Mouse (Mus musculus) liver, embryonic 13.5 days (tissue): ENCODE measurements around the gene Zfand3. TPM values are rescaled to one million over a fixed set of nuclear protein-coding genes. Genes with fewer than 3 reads are reported as not detected.

Source experiments
- ATAC-seq: fragments of 200-750 bp; cut with Nextera tagmentation; 2 replicates; pipeline ENCODE4 v1.8.0; 2017; ENCODE audit warnings: low read depth, mild to moderate bottlenecking, moderate number of reproducible peaks, moderate library complexity
- DNase-seq: peaks from one replicate; pipeline ENCODE4 v3.0.0; 2022
- H3K27ac ChIP-seq: fragments of 300-500 bp; sonication (generic); 2 replicates; pipeline ENCODE4 v1.5.1; 2015; ENCODE audit warnings: moderate library complexity, mild to moderate bottlenecking, inconsistent platforms
- H3K27me3 ChIP-seq: fragments of 300-500 bp; sonication (generic); 2 replicates; pipeline ENCODE4 v1.6.1; 2015; ENCODE audit warnings: mild to moderate bottlenecking, inconsistent platforms
- H3K36me3 ChIP-seq: fragments of 300-500 bp; sonication (generic); 2 replicates; pipeline ENCODE4 v1.6.1; 2015; ENCODE audit warnings: mild to moderate bottlenecking, inconsistent platforms
- H3K4me1 ChIP-seq: fragments of 300-500 bp; sonication (generic); replicated peaks from 2 replicates; pipeline ENCODE4 v1.6.1; 2015; ENCODE audit warnings: inconsistent platforms
- H3K4me2 ChIP-seq: fragments of 300-500 bp; sonication (generic); 2 replicates; pipeline ENCODE4 v1.6.1; 2015; ENCODE audit warnings: inconsistent platforms, mild to moderate bottlenecking, moderate library complexity
- H3K4me3 ChIP-seq: fragments of 300-500 bp; sonication (generic); replicated peaks from 2 replicates; pipeline ENCODE4 v1.5.1; 2015; ENCODE audit warnings: mild to moderate bottlenecking, inconsistent platforms
- H3K9ac ChIP-seq: fragments of 300-500 bp; sonication (generic); 2 replicates; pipeline ENCODE4 v1.6.1; 2015; ENCODE audit warnings: mild to moderate bottlenecking, inconsistent platforms
- H3K9me3 ChIP-seq: fragments of 300-500 bp; sonication (generic); replicated peaks from 2 replicates; pipeline ENCODE4 v1.6.1; 2016; ENCODE audit warnings: inconsistent platforms
- WGBS: fragments of 180-500 bp; shearing (Covaris S2); methylation state at CpG from one replicate; pipeline ENCODE4 v1.1.7; 2015; ENCODE audit not compliant: insufficient replicate concordance; 5-methylcytosine and 5-hydroxymethylcytosine counted together
- polyA plus RNA-seq: library from polyadenylated mRNA; unstranded; fragments of >200 nt; fragmentation: Nextera tagmentation; extraction: Ambion mirVana; gene quantifications from 2 replicates; pipeline ENCODE4 v1.2.1, GENCODE M21; 2015

Gene Zfand3
- polyA plus RNA-seq, 1 experiment from 2014 or later: 13.7 TPM

DNA sequence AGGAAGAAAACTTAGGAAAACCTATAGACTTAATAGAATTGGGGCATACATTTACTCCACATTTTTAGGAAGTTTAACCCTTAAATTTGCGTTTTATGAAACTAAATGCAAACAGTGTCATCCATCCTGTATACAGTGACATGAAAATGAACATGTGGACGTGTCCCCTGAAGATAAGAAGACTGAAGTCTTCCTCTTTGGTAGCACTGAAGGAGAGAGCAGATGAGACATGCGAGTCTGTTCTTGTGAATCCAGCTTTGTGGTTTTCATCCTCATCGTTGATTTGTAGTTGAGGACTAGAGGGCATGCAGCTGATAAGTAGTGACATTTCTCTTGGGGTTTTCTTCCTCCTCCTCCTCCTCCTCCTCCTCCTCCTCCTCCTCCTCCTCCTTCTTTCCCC, 177.0 kb downstream of the Zfand3 start:
- no peak overlapping the region for H3K27ac ChIP-seq
- H3K4me3 ChIP-seq: no peak overlapping the region
- H3K4me2 ChIP-seq: no peak overlapping the region
- H3K4me1 ChIP-seq: peaks cover 3% of the 10 kb centered on the region; the same call in 1 of the 2 replicates
- no peaks in the 10 kb centered on the region for H3K9me3 ChIP-seq
- ATAC-seq (no peak), DNase-seq (no peak)
- no peak overlapping the region for H3K9ac ChIP-seq
- peaks cover 15% of the 10 kb centered on the region for H3K36me3 ChIP-seq
- no peaks in the 10 kb centered on the region for H3K27me3 ChIP-seq
- WGBS: 18% methylated on average over 4 of the region's 4 CpGs

DNA sequence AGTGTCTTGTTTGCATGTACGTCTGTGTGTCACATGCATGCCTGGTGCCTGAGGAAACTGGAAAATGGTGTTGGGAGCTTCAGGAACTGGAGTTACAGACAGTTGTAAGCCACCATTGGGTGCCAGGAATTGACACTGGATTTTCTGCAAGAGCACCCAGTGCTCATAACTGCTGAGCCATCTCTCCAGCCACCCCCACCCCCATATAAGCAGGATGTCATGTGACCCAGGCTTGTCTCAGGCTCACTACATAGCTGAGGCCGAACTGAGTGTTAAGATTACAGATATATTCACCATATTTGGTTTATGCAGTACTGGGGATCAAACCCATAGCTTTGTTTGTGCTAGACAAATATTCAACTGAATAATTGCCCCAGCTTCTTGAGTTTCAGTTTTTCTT, 177.5 kb downstream of the Zfand3 start:
- Histone ChIP-seq H3K4me3 (no peak overlapping the region), H3K4me1 (peaks cover 3% of the 10 kb centered on the region), H3K27ac (no peak overlapping the region), H3K9me3 (no peaks in the 10 kb centered on the region), H3K36me3 (peaks cover 15% of the 10 kb centered on the region), H3K9ac (no peak overlapping the region), H3K4me2 (no peak overlapping the region), H3K27me3 (no peaks in the 10 kb centered on the region)
- ATAC-seq (no peak), DNase-seq (no peak)
- 35% methylated on average over 2 of the region's 2 CpGs for WGBS

DNA sequence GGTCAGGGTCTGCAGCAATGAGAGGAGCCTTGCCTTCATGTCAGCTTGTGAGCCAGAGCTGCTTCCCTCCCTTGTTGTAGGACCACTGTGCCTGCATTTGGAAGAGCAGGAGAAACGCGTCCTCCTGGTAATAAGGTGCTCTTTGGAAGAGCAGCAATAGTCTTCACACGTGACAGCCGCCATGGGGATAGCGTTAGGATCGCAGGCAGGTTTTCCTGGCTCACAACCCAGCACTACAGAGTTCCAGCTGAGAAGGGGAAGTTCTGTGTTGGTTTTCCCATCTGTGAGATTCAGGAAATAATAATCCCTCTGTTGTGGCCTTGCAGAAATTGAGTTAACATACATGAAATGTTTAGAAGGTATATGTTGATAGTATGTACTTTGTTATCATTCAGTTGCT, 179.0 kb downstream of the Zfand3 start:
- WGBS: 79% methylated on average over 6 of the region's 6 CpGs
- DNase-seq: no peak
- no peak for ATAC-seq

DNA sequence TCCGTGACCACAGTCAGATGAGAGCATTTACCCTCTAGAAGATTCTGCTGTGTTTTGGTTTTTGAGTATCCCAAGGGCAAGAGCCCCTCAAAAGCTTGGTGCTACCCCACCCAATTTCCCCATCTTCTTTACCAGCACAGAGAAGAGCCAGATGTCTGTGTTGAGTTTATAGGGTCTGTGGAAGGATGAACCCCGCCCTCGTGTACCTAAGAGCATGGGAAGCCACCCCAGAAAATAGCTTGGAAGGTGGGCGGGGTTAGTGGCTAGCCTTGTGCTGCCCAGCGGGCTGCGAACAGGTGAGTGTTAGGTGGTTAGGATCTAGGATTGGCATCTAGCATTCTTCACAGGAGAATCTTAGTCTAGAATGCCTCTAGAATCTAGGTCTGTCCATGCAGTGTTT, 182.6 kb downstream of the Zfand3 start:
- Histone ChIP-seq H3K9me3 (no peaks in the 10 kb centered on the region), H3K27ac (no peak overlapping the region), H3K4me2 (no peak overlapping the region), H3K4me3 (no peak overlapping the region), H3K36me3 (peaks cover 3% of the 10 kb centered on the region; the same call in 1 of the 2 replicates), H3K27me3 (no peaks in the 10 kb centered on the region), H3K9ac (no peak overlapping the region), H3K4me1 (peaks cover 10% of the 10 kb centered on the region)
- WGBS: 86% methylated on average over 6 of the region's 6 CpGs
- ATAC-seq (no peak), DNase-seq (no peak)

More for the DNA sequence above, 179.0 kb downstream of the Zfand3 start:
- H3K4me3 ChIP-seq: no peak overlapping the region
- no peak overlapping the region for H3K27ac ChIP-seq
- H3K27me3 ChIP-seq: no peaks in the 10 kb centered on the region
- H3K9ac ChIP-seq: no peak overlapping the region
- H3K4me1 ChIP-seq: peaks cover 13% of the 10 kb centered on the region
- H3K36me3 ChIP-seq: peaks cover 3% of the 10 kb centered on the region; the same call in 1 of the 2 replicates
- H3K9me3 ChIP-seq: no peaks in the 10 kb centered on the region
- no peak overlapping the region for H3K4me2 ChIP-seq

DNA sequence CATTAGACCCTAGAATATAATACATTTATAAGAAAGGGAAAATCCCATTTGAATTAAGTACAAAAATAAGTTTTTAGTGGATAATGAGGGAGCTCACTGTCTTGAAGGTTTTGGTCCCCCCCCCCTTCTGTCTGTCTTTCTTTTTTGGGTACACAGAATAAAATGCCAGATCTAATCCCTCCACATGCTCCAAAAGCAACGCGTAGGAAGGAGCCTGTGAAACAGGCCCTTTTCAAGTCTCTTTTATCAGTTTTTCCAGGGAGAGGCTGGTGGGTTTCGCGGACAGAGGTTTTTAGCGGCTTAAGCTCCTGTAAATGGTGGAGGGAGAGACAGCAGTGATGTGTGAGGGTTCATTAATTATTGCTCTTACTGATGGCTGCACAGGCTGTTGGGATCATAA, 183.0 kb downstream of the Zfand3 start:
- no peak overlapping the region for H3K4me3 ChIP-seq
- no peak for DNase-seq
- no peaks in the 10 kb centered on the region for H3K9me3 ChIP-seq
- no peaks in the 10 kb centered on the region for H3K27me3 ChIP-seq
- WGBS: 72% methylated on average over 5 of the region's 5 CpGs
- peaks cover 8% of the 10 kb centered on the region for H3K36me3 ChIP-seq
- no peak overlapping the region for H3K9ac ChIP-seq
- H3K4me2 ChIP-seq: no peak overlapping the region
- H3K27ac ChIP-seq: no peak overlapping the region
- peaks cover 10% of the 10 kb centered on the region for H3K4me1 ChIP-seq
- no peak for ATAC-seq

DNA sequence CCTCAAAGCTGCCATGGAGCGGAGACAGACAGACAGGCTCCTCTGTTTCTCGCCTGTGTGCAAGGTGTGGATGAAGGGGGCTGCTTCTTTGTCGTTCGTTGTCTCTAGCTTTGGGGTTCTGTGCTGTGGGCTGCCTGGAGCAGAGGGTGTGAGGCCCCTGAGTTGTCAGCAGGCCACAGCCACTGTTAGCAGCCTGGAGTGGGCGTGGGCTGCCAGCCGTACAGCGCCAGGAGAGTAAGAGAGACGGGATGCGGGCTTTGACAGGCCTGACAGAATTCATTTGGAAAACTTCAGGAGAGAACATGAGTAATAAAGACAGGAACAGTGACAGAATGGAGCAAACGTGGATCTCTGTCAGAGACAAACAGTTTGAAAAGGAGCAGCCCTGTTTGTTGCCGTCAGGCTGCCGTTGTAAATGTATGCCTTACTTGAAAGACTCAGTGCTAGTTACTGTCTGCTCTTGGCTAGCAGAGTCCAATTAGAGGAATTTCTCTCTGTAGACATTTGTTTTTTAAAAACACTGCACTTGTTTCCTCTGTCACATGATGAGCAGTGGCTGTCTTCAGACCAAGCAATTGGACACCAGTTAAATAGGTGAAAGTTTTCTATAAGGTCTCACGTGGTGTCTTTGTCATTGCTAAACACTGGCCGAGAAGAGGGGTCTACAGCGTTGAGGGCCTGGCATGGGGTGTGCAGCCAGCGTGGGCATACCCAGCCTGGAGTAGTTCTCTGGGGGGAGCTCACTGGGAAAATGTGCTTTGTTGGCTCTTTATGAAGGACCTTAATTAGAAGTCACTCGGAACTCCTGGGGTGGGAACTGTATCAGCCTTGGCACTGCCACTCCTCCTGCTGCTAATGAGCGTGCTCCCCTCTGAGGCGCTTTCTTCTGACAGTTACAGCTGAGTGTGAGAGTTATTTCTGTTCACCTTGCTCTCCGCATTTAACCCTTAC, 183.8 kb downstream of the Zfand3 start:
- Histone ChIP-seq H3K9me3 (no peaks in the 10 kb centered on the region), H3K4me3 (no peak overlapping the region), H3K36me3 (peaks cover 15% of the 10 kb centered on the region), H3K27me3 (no peaks in the 10 kb centered on the region), H3K4me1 (peaks cover 10% of the 10 kb centered on the region), H3K9ac (no peak overlapping the region), H3K27ac (no peak overlapping the region), H3K4me2 (no peak overlapping the region)
- no peak for ATAC-seq
- 65% methylated on average over 20 of the region's 20 CpGs for WGBS
- DNase-seq: no peak

DNA sequence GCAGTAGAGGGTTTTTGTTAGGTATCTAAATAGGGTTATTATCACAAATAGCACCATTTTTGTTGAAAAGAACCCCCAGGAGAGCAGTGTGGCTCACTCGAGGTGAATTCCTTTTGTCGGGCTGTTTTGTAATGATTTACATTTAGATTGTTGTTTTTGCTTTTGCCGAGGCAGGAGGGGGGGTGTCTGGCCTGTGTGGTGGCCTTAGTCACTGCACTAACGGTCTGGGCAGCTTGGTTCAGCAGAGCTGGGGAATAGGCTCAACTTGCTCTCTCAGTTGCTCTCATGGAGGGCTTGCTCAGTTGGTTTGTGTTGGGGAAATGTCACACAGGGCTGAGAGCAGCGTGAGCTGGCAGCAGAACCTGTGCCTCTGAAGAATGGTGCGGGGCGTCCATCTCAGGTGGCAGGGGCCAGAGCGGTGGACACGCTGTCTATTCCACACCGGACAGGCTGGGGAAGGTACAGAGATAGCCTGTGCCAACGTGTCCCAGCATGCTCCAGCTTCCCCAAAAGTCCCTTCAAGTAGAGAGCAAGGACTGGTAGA, 186.6 kb downstream of the Zfand3 start:
- Histone ChIP-seq H3K4me1 (peaks cover 15% of the 10 kb centered on the region), H3K9ac (no peak overlapping the region), H3K36me3 (peaks cover 22% of the 10 kb centered on the region), H3K4me3 (no peak overlapping the region), H3K4me2 (no peak overlapping the region), H3K27ac (no peak overlapping the region), H3K9me3 (no peaks in the 10 kb centered on the region), H3K27me3 (no peaks in the 10 kb centered on the region)
- no peak for ATAC-seq
- WGBS: 76% methylated on average over 11 of the region's 11 CpGs
- DNase-seq: no peak

DNA sequence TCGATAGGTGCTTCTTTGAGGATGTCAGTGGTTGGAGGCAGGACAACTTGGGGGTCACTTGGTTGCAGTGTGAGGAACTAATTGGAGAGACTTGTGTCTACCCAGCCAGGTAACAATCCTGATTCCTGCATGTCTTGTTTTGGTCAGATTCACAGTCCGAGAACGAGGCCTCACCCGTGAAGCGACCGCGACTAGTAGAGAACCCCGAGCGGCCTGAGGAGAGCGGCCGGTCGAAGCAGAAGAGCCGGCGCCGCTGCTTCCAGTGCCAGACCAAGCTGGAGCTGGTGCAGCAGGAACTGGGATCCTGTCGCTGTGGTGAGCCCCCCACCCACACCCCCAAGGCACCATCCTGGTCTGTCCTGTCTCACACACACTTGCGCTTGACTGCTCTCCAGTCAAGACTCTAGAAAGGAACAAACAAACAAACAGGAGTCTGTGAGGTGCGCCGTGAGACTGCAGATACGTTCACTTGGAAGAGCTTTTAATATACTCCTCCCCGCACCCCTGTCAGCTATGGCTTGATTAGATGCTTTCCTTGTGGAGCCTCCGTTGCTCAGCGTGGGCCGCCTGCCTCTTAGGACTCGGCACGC, 188.0 kb downstream of the Zfand3 start:
- DNase-seq: no peak
- Histone ChIP-seq H3K9ac (no peak overlapping the region), H3K9me3 (no peaks in the 10 kb centered on the region), H3K4me2 (no peak overlapping the region), H3K4me1 (peaks cover 21% of the 10 kb centered on the region), H3K27me3 (no peaks in the 10 kb centered on the region), H3K4me3 (no peak overlapping the region), H3K36me3 (peaks cover 22% of the 10 kb centered on the region), H3K27ac (no peak overlapping the region)
- no peak for ATAC-seq
- WGBS: 90% methylated on average over 26 of the region's 26 CpGs

DNA sequence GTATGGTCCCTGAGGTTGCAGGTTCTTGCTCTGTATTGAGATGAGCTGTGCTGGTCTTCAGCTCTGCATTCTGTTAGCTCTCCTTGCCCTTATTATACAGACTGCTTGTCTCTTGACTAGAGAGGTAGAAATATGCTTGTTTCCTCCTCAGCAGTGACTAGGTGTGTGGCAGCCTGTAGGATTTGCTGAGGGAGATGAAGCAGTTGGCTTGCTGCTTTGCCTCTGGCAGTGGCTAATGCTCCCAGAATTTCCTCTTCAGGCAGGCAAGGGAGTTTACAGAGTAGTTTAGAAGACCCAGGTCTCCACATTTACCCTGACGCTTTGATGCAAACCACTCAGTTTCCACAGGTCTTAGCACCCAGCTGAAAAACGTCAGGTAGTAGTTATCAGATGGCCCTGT, 189.1 kb downstream of the Zfand3 start:
- H3K27ac ChIP-seq: no peak overlapping the region
- no peaks in the 10 kb centered on the region for H3K27me3 ChIP-seq
- H3K4me2 ChIP-seq: no peak overlapping the region
- DNase-seq (no peak), ATAC-seq (no peak)
- H3K4me1 ChIP-seq: peaks cover 14% of the 10 kb centered on the region; the same call in 1 of the 2 replicates
- peaks cover 22% of the 10 kb centered on the region for H3K36me3 ChIP-seq
- WGBS: 39% methylated on average over 2 of the region's 2 CpGs
- no peak overlapping the region for H3K9ac ChIP-seq
- H3K9me3 ChIP-seq: no peaks in the 10 kb centered on the region
- no peak overlapping the region for H3K4me3 ChIP-seq

DNA sequence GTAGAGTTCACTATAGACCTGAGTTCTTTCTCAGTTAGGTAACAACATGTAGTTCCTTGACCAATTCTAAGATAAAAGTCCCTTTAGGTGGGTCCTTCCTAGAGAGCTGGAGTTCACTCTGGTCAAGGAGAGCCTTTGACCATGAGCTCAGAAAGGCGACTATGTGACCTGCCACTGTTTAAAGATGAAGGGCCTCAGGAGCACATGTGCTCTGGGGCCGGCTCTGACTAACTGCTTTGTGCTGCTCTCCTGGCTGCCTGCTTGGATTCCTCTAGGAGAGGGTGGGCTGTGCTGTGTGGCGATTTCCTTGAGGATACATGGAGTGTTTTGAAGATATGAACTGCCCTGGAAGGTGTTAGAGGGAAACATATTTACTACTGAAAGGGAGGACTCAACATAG, 189.6 kb downstream of the Zfand3 start:
- 72% methylated on average over 3 of the region's 3 CpGs for WGBS
- no peak overlapping the region for H3K4me3 ChIP-seq
- ATAC-seq (no peak), DNase-seq (no peak)
- peaks cover 14% of the 10 kb centered on the region; the same call in 1 of the 2 replicates for H3K4me1 ChIP-seq
- no peak overlapping the region for H3K4me2 ChIP-seq
- H3K9ac ChIP-seq: no peak overlapping the region
- no peaks in the 10 kb centered on the region for H3K9me3 ChIP-seq
- H3K27ac ChIP-seq: no peak overlapping the region
- H3K36me3 ChIP-seq: peaks cover 22% of the 10 kb centered on the region
- no peaks in the 10 kb centered on the region for H3K27me3 ChIP-seq

DNA sequence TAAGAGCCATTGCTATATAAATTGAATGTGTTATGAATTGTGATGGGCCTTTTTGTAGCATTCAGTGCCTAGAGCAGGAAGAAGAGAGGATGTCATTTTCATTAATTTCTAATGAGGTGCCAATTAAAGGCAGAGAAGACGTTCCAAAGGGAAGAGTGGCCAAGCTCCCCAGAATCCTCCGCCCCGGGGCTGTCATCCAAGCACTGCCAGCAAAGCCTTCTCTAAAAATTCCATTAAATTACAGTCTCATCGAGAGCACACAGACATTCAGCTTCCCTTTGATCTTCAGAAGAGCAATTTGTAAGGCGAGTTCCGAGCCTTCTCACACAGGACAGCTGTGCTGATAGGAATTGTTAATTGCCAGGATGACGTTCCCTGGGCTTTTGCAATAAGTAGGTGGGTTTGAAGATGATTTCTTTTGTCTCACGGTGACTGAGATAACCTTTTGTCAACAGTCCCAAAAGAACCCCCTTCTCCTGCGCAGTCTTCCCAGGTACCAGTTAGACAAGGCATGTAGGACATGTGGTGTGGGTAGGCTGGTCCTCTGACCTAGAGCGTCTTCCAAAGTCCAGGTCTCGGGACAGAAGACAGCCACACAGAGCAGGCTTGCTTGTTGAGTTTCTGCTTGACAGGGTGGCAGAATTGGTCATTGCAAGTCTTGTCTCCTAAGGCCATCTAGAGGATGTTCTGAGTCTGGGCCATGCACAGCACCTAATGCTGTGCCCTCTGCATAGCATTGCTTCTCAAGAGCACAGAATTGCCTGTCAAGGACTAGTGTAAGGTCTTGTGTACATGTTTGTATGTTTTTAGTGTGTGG, 190.3 kb downstream of the Zfand3 start:
- Histone ChIP-seq H3K9ac (no peak overlapping the region), H3K27ac (no peak overlapping the region), H3K4me3 (no peak overlapping the region), H3K9me3 (no peaks in the 10 kb centered on the region), H3K36me3 (peaks cover 22% of the 10 kb centered on the region), H3K4me2 (no peak overlapping the region), H3K4me1 (peaks cover 20% of the 10 kb centered on the region; the same call in 1 of the 2 replicates), H3K27me3 (no peaks in the 10 kb centered on the region)
- DNase-seq (no peak), ATAC-seq (no peak)
- 75% methylated on average over 11 of the region's 11 CpGs for WGBS
